Mouse (Mus musculus) gastrocnemius, postnatal 36 days (tissue): ENCODE measurements around the gene Mex3a. TPM values are rescaled to one million over a fixed set of nuclear protein-coding genes. Genes with fewer than 3 reads are reported as not detected.

Source experiments
- DNase-seq, 2 experiments: peaks; one replicate each; pipeline ENCODE4 v3.0.0; 2022
- intact Hi-C: fragments of 180-260 bp; cut with DNase I; formaldehyde crosslinking; loops from one replicate; pipeline ENCODE4 v1.15.1; 2025
- total RNA-seq, 2 experiments: library from RNA; stranded (reverse); gene quantifications; 2 replicates each; pipeline ENCODE4 v1.2.3; 2021

Gene Mex3a
- total RNA-seq, 2 experiments from 2014 or later = 0.17 to 0.33 TPM

DNA sequence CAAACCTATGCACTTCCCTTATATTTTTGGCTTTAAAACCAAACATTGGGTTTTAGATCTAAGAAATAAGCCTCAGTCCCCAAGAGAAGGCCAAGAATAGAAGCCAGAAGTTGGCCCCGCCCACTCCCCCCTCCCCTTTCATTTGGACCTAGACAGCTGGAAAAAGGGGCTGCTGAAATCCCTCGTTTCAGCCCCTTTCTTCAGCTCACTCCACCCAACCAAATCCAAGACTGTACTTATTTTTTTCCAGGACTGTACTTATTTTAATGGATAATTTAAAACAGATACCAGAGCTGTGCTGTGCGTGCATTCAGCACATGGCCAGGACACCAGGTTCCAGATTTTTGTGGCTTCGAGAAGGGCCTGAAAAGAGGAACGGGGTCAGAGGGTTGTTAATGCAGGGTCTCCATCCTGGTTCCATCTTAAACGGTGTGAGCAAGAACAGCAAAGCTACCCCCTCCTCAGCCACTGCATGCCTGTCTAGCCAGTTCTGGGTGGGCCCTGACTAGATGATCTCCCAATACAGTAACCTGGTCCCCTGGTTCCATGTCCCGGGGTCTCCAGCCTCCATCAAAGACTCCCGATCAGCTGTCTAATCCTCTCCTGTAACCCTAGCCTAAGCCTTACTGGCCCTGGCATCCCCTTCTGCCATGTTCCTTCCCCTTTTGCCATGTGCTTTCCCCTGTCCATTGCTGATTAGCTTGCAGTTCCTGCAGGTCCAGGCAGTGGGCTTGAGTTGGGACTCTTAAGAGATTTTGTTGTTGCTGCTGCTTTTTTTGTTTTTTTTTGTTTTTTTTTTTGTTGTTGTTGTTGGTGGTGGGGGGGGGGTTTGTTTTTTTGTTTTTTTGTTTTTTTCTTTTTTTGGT, 28.1 kb upstream of the Mex3a start:
- no peak for DNase-seq
- intact Hi-C loops = no loop called here

DNA sequence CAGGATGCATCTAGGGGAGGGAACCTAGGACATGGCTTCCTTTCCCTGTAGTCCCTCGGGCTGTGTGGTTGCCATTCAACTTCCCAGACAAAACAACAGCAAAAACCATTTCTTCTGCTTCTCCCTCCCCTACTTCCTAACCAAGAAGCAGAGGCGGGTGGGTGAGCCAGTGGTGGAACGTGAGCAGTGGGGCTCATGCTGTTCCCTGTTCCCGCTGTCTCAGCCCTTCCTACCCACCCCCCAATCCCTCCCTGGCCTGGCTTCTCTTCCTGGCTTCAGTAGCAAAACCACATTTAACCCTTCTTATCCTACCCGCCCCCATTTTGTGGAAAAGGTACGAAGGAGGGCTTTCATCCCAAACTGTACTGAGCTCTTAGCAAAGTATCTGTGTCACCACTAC, 27.1 kb upstream of the Mex3a start:
- DNase-seq = no peak
- intact Hi-C loops = no loop called here

DNA sequence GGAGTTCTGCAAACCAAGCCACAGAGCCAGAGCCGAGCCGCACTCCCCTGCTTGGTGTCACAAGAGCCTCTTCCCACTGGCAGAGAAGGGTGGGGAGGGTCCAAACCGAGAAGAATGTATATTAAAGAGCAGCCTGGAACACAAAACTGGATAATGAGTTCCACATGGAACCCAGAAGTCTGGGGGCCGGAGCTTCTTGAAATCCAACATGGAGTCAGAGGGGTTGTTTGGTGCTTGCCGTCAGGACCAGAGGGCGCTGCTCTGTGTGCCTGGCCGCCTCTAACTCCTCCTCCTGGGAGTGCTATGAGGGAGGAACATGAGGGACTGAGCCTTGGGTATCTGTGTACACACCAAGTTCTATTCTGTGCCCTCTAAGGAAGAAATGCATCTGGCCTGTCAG, 26.4 kb upstream of the Mex3a start:
- no peak for DNase-seq
- intact Hi-C loops = no loop called here

DNA sequence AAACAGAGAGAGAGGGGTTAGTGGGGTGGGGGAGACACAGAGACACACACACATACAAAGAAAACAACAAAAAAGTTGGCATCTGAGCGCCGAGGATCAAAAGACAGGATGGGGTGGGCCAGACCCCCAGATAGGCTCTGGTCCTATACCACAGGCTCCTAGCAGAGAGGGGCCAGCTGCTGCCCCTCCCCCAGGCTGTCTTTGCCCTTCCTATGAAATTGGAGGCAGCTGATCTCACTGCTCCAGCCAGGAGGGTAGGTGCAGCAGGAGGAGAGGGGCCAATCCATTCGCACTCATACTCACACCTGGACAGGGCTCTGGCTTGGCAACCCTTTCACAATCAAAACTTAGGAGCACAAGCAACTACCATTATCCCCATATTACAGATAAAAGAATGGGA, 22.9 kb upstream of the Mex3a start:
- intact Hi-C loops = no loop called here
- DNase-seq = no peak

DNA sequence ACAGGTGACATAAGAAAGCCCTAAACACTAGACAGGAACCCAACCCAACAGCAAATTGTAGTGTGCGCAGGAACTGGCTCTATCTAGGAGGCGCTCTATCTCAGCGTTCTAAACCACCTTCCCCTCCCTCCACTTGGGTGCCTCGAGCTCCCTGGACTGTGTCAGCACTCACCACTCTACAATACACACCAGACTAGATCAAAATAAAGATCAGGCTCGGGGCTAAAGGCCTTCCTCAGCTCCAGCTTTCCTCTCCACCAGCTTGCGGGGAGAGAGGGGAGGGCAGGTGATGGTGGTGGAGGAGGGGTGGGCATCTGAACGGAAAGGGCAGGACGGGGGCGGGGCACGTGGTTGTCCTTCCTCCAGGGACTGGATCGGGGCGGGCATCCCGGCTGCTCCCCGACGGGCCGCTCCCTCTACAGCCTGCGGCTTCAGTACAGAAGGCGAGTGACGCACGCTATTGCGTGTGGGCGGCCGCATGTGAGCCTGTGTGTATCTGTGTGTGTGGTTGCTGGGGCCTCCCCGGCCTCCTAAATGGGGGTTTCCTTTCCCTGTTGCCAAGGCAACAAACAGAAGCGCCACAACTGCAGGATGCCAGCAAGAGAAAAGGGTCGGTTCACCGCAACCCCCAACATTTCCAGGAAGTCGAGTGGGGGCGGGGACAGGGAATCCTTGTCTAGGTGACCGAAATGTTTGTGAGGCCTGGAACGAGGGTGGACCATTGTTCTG, 22.3 kb upstream of the Mex3a start, which contains the start of gene Lmna:
TSS of gene Lmna (minus strand) at position 265 of the 729 bp plus-strand sequence.
- intact Hi-C loops = no loop called here
- DNase-seq = peak; percentile 87 to 92

DNA sequence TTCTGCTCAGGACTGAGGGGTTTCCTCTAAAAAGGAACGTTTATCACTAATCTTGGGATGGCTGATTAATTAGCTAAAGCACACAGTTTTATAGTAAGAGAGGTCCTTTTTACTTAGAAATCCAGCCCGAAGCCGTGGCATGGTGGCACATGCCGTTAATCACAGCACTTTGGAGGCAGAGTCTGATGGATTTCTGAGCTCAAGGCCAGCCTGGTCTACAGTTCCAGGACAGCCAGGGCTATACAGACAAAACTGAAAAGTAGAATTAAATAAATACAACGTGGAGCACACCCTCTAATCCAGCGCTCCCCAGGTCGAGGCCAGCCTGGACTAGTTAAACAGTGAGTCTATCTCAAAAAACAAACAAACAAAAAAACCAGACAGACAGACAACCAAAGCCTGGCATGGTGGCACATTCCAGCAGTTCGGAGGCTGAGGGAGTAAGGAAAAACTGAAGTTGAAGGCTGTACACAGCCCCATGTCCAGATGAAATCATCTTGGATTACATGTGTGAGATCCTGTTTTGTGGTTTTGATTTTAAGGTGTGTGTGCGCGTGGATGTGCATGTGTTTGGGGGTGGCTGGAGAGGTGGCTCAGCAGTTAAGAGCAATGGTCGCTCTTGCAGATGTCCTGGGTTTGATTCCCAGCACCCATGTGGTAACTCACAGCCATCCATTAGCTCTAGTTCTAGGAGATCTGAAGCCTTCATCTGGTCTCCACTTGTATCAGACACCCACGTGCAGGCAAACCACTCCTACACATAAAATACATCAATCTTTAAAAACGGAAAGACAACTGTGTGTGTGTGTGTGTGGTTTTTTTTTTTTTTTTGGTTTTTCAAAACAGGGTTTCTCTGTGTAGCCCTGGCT, 21.5 kb upstream of the Mex3a start:
- no peak for DNase-seq
- intact Hi-C loops = no loop called here

DNA sequence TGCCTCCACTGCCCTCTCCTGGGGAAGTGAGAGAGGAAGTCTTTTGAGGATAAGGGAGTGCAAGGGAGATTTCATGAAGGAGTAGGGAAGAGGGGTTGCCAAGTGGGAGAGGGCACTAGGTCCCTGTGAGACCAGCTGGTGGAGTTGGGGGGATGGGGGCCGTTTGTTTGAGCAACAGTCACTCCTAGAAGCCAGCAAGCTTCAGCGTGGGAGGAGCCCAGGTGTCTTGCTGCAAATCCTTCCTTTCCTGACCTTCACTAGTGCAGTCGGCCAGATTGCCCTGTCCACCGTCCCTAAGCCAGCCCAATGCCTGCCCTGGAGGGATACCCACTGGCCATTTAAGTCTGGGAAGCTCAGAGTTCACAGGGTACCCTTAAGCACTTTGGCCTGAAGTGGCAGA, 20.6 kb upstream of the Mex3a start:
- DNase-seq = no peak
- intact Hi-C loops = no loop called here

DNA sequence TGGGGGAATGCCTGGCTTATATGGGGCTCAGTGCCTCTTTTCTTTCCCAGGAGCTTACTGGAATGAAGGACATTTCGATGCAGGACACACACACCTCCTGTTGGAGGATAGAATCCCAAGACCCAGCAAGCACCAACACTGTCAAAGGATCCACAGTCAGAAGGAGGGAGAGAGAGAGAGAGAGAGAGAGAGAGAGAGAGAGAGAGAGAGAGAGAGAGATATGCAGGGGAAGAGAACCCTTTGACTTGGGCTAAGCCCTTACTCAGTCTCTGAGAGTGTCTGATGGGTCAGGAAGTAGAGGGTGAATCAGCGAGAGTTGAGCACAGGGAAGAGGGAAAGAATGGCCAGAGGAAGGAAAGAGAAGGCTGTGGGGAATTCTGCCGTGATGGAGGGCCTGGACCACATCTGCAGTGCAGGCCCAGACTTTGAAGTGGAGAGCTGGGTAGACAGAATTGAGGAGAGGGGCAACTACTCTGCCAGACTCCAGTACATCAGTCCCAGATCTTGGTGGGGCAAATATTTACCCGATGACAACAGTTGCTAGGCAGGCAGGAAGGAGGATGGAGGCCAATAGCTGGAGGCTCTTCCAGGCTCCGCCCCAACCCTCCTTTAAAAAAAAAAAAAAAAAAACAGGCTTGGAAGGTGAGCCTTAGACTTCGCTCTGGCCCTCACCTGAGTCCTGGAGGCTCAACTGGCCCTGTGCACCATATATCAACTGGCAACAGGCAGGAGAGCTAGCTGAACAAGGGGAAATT, 19.9 kb upstream of the Mex3a start:
- intact Hi-C loops = no loop called here
- DNase-seq = no peak

DNA sequence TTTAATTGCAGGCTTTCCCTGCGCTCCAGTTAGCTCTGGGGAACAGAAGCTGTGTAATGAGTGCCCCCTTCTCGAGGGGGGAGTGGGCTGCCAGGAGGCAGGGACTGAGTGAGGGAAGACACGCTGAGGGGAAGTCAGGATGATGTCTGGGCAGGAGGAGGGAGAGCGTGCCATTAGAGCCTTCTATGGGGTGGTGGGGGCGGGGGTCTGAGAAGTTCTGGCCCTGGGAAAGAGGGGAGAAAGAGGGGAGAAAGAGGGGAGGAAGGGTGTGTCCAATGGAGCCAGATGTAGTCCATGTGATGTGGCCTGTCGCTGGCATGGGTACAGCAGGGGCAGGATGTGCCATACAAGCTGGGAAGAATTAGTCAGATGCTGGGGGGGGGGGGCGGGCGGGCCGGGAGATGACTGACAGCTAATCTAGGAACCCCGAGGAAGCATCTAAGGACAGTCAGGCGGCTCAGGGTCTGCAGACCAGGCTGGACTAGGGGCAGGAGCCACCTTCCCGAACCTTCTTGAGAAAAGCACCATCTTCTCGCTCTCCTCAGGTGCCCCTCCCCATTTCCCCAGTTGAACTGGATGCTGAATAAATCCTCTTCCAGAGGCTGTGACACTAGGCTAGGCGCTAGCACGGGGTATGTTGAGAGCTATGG, 19.2 kb upstream of the Mex3a start:
- intact Hi-C loops = no loop called here
- DNase-seq = no peak

DNA sequence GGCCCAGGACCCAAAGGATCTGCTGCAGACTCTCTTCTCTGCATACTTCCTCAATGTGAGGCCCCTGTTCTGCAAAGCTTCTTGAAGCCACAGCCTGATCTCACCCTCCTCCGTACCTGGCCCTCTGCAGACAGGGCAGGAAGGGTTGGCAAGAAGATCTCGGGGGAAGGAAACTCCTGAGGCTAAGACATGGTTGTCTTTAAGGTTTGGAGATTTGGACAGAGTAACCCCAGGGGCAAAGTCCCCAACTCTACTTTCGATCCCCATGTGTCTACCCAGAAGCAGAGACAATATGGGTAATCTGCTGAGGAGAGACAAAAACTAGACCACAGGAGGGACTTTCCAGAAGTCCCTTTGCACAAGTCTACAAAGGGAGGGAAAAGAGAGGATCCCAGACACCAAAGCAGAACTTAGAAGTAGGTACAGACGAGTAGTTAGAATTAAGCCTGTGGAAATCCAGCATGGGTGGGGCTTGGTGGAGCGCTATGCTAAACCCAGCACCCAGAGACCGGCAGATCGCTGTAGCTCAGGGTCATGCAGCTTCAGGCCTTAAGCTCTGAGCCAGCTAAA, 18.6 kb upstream of the Mex3a start:
- intact Hi-C loops = no loop called here
- no peak for DNase-seq

DNA sequence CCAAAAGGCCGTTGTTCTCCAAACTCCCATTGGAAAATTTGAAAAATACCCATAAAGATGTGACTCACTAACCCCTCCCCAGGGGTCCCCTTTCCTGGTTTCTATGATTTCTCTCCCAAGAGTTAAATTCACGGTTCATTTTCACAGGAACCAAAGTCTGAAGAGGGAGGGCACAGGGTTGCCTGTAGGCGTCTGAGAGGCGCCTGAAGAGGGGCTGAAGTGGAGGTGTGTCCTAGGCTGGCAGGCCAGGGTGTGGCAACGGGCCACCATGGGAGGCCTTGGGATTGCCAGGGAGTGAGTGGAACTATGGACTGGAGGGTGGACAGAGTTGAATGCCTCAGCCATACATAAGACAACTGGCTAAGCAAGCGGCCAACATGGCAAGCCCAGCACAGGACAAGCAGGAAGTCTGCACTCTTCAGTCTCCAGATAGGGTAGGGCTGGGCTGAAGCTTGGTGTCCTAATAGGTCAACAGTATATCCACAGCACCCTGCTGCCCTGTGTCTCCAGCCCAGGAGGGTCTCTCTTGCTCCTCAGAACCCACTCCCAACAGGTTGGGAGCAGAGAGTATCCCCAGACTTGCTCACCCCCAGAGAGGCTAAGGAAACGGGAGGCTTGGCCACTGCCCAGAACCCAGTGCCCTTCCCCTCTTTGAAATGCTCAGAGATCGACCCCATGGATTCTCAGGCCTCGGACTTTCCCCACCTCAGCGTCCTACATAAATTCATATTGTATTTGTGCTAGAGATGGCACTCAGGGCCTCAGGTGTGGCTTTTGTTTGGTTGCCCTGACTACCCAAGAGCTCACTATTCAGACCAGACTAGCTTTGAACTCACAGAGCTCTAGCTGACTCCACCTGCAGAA, 17.7 kb upstream of the Mex3a start:
- no peak for DNase-seq
- intact Hi-C loops = no loop called here

DNA sequence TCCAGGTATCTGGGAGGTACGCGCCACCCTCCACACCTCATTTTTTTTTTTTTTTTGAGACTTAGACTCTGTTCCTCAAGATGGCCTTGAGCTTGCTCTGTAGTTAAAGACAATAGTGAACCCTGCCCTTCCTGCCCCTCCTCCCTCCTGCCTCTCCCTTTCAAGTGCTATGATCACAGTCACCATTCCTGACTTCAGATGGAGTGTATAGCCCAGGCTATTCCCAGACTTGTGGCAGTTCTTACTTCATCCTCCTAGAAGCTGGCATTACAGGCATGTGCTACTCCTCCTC, 17.2 kb upstream of the Mex3a start:
- DNase-seq = no peak
- intact Hi-C loops = no loop called here

DNA sequence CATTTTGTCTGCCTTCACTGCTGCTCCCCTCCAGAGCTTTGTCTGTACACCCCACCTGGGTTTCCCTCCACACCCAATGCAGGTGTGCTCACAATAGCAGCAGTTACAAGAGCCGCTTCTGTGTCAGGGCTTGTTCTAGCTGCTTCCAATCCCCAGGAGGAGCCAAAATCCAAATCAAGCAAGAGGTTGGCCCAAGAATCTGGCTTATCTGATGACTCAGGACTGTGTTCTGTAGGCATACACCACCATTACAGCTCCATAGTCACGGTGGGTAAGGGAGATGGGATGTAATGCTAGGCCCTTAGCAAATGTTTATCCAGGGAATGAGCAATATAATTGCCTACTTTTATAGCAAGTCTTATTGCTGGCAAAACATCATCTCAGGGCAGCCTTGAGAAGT, 15.8 kb upstream of the Mex3a start:
- intact Hi-C loops = no loop called here

DNA sequence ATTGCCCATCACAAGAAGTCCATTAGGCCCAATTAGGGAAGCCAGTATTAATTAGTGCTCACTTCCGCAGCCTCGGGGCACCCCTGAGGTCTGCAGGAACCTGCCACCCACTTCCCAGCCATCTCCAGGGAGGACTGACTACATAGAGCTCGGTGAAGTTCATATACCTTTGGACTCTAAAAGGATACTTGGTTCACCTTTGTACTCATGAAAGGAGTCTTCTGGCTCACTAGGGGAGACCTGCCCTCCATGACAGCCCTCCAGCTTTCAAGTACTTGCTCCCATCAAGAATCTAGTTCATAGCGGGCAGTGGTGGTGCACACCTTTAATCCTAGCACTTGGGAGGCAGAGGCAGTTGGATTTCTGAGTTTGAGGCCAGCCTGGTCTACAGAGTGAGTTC, 13.8 kb upstream of the Mex3a start:
- no peak for DNase-seq
- intact Hi-C loops = no loop called here

More for the DNA sequence above, 15.8 kb upstream of the Mex3a start:
- DNase-seq = no peak

DNA sequence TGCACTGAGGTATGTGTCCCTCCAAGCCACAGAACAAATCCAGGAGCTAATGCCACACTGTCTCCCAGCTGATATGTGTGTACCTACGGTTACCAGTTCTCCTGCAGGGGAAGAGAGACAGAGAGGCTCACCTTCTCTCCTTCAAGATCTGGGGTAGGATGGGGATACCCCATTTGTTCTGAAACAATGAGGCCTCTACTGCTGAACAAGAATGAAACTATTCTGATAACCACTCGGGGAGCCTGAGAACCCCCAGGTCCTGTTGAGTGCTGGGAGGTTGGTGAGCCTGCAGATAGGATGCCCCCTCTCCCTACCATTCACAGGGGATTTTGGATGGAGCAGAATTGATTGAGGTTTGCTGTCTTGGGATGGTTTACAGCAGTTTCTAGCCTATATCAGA, 12.1 kb upstream of the Mex3a start:
- intact Hi-C loops = no loop called here
- no peak for DNase-seq

DNA sequence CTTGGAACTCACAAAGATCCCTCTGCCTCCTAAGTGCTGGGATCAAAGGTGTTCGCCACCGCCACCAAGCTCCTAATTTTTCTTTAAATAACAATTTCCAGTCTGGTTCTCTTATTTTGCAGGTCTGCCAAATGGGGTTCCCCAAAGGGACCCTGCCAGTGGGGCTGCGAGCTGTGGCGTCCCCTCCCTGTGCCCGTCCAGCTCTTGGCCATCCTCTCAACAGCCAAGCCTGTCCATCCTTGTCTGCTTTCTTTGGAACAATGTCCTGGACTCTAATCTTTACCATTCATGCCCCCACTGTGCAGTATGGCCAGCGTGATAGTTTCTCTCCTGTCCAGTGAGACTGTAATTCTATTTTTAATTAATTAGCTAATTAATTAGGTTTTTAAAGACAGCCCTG, 11.0 kb upstream of the Mex3a start:
- intact Hi-C loops = loop anchor here (1.0 kb wide), 1 partner anchor 38 kb away; no protein-coding TSS in a partner anchor

DNA sequence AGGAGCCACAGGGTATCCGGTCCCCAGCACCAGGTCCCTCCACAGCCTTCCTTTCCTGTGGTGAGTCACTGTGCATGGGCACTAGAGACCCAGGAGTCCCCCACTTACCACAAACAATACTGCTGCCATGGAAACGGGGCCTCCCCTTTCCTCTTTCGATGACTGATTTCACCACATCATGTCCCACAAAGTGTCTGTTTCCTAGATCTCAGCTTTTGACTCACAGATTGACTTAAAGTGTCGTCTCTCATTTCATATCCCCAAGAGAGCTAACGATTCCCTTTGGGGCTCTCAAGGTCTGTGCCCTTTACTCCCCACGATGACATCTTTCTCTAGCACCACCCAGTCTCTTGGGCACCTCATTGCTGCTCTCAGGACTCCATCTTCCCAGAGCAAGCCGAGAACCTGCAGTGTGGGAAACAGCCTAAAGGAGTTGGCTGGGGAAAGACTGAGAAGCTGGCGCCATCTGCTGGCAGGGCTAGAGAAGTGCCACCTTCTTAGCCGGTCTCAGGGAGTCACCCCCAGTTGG, 10.3 kb upstream of the Mex3a start:
- DNase-seq = peak; percentile 59 to 64
- intact Hi-C loops = loop anchor here (1.0 kb wide), 1 partner anchor 39 kb away; no protein-coding TSS in a partner anchor

More for the DNA sequence above, 11.0 kb upstream of the Mex3a start:
- DNase-seq = no peak

DNA sequence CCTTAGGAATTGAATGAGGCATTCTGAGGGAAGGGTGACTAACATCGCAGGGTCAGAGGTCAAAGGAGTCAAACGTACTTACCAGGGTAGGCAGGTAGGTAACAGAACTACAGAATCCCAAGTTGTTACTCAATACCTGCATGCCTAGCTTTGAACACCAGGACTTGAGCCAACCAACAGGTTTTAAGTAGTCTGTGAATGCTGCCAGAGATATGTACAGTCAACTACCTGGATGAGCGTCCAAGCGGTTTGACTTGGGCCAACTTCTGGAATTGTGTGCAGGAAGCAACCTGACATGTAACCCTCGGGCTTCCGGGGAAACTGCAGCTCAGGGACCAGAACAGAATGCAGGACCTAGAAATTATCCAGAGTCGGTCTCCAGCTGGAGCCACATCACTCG, 9.2 kb upstream of the Mex3a start:
- intact Hi-C loops = loop anchor here (1.0 kb wide), 1 partner anchor 36 kb away; no protein-coding TSS in a partner anchor
- DNase-seq = no peak
